Mouse (Mus musculus): ENCODE measurements around the gene Tmem206. TPM values are rescaled to one million over a fixed set of nuclear protein-coding genes. Genes with fewer than 3 reads are reported as not detected.

Tmem206 gene
- polyA plus RNA-seq, 1 experiment from 2014 or later = 17.8 TPM

GRCm38 (mm10) chr1:191328019-191328441 lies 2.3 kb downstream of the Tmem206 start:
- no peak for ATAC-seq (ENCODE audit: insufficient number of reproducible peaks, low FRiP score, low TSS enrichment, low read depth)
- WGBS = 61% methylated on average over 8 of the region's 8 CpGs
- Histone ChIP-seq H3K27ac (no peak overlapping the region), H3K4me2 (no peak overlapping the region), H3K4me3 (no peak overlapping the region), H3K4me1 (peaks cover 27% of the 10 kb centered on the region), H3K9ac (no peak overlapping the region), H3K36me3 (peaks cover 17% of the 10 kb centered on the region), H3K27me3 (no peaks in the 10 kb centered on the region), H3K9me3 (no peaks in the 10 kb centered on the region)

GRCm38 (mm10) chr1:191330356-191330755 lies 4.6 kb downstream of the Tmem206 start:
- Histone ChIP-seq H3K27me3 (no peaks in the 10 kb centered on the region), H3K27ac (no peak overlapping the region), H3K36me3 (peaks cover 20% of the 10 kb centered on the region), H3K9ac (no peak overlapping the region), H3K4me1 (peaks cover 27% of the 10 kb centered on the region), H3K4me3 (no peak overlapping the region), H3K9me3 (no peaks in the 10 kb centered on the region), H3K4me2 (no peak overlapping the region)
- no peak for ATAC-seq (ENCODE audit: insufficient number of reproducible peaks, low FRiP score, low TSS enrichment, low read depth)
- 81% methylated on average over 4 of the region's 4 CpGs for WGBS

GRCm38 (mm10) chr1:191334500-191334899 lies 8.8 kb downstream of the Tmem206 start:
- no peak for ATAC-seq (ENCODE audit: insufficient number of reproducible peaks, low FRiP score, low TSS enrichment, low read depth)
- Histone ChIP-seq H3K4me2 (no peak overlapping the region), H3K9ac (no peak overlapping the region), H3K36me3 (peaks cover 40% of the 10 kb centered on the region), H3K27me3 (no peaks in the 10 kb centered on the region), H3K9me3 (no peaks in the 10 kb centered on the region), H3K4me3 (no peak overlapping the region), H3K27ac (no peak overlapping the region), H3K4me1 (no peaks in the 10 kb centered on the region)
- WGBS = 79% methylated on average over 5 of the region's 5 CpGs

GRCm38 (mm10) chr1:191339876-191340275 lies 14.2 kb downstream of the Tmem206 start:
- WGBS = 77% methylated on average over 2 of the region's 2 CpGs
- no peak overlapping the region for H3K4me2 ChIP-seq
- no peak for ATAC-seq (ENCODE audit: insufficient number of reproducible peaks, low FRiP score, low TSS enrichment, low read depth)
- no peaks in the 10 kb centered on the region for H3K9me3 ChIP-seq
- no peak overlapping the region for H3K4me3 ChIP-seq
- H3K36me3 ChIP-seq = peaks cover 65% of the 10 kb centered on the region
- no peak overlapping the region for H3K9ac ChIP-seq
- no peak overlapping the region for H3K27ac ChIP-seq
- no peaks in the 10 kb centered on the region for H3K27me3 ChIP-seq
- H3K4me1 ChIP-seq = no peaks in the 10 kb centered on the region

- ATAC-seq (ENCODE audit: insufficient number of reproducible peaks, low FRiP score, low TSS enrichment, low read depth) = no peak
- no peaks in the 10 kb centered on the region for H3K4me1 ChIP-seq
- no peaks in the 10 kb centered on the region for H3K9me3 ChIP-seq
- no peak overlapping the region for H3K4me3 ChIP-seq
- peaks cover 69% of the 10 kb centered on the region for H3K36me3 ChIP-seq
- no peak overlapping the region for H3K4me2 ChIP-seq
- no peaks in the 10 kb centered on the region for H3K27me3 ChIP-seq
- 89% methylated on average over 4 of the region's 4 CpGs for WGBS
- H3K27ac ChIP-seq = no peak overlapping the region
- H3K9ac ChIP-seq = no peak overlapping the region
These were observed 14.8 kb downstream of the Tmem206 start for GRCm38 (mm10) chr1:191340530-191340929.

- Histone ChIP-seq H3K9ac (no peak overlapping the region), H3K27me3 (no peaks in the 10 kb centered on the region), H3K4me1 (no peaks in the 10 kb centered on the region), H3K36me3 (peaks cover 57% of the 10 kb centered on the region), H3K4me3 (no peak overlapping the region), H3K9me3 (no peaks in the 10 kb centered on the region), H3K27ac (no peak overlapping the region), H3K4me2 (no peak overlapping the region)
- WGBS = 84% methylated on average over 8 of the region's 8 CpGs
- no peak for ATAC-seq (ENCODE audit: insufficient number of reproducible peaks, low FRiP score, low TSS enrichment, low read depth)
These were observed 21.9 kb downstream of the Tmem206 start for GRCm38 (mm10) chr1:191347602-191348001.

- Histone ChIP-seq H3K27me3 (no peaks in the 10 kb centered on the region), H3K4me2 (no peak overlapping the region), H3K27ac (no peak overlapping the region), H3K4me1 (peaks cover 6% of the 10 kb centered on the region; the same call in 1 of the 2 replicates), H3K9ac (no peak overlapping the region), H3K9me3 (no peaks in the 10 kb centered on the region), H3K4me3 (no peak overlapping the region), H3K36me3 (peaks cover 51% of the 10 kb centered on the region)
- WGBS = 77% methylated on average over 2 of the region's 2 CpGs
- no peak for ATAC-seq (ENCODE audit: insufficient number of reproducible peaks, low FRiP score, low TSS enrichment, low read depth)
These were observed 22.9 kb downstream of the Tmem206 start for GRCm38 (mm10) chr1:191348592-191348991.

- Histone ChIP-seq H3K36me3 (peaks cover 53% of the 10 kb centered on the region), H3K27ac (no peak overlapping the region), H3K4me1 (peaks cover 6% of the 10 kb centered on the region; the same call in 1 of the 2 replicates), H3K9ac (no peak overlapping the region), H3K4me3 (no peak overlapping the region), H3K27me3 (no peaks in the 10 kb centered on the region), H3K4me2 (no peak overlapping the region), H3K9me3 (no peaks in the 10 kb centered on the region)
- WGBS = 60% methylated on average over 5 of the region's 5 CpGs
- no peak for ATAC-seq (ENCODE audit: insufficient number of reproducible peaks, low FRiP score, low TSS enrichment, low read depth)
These were observed 23.3 kb downstream of the Tmem206 start for GRCm38 (mm10) chr1:191348996-191349395.

GRCm38 (mm10) chr1:191349486-191350037 lies 23.9 kb downstream of the Tmem206 start:
- no peaks in the 10 kb centered on the region for H3K27me3 ChIP-seq
- H3K4me1 ChIP-seq = peaks cover 6% of the 10 kb centered on the region; the same call in 1 of the 2 replicates
- no peak overlapping the region for H3K4me2 ChIP-seq
- H3K9ac ChIP-seq = no peak overlapping the region
- no peak overlapping the region for H3K4me3 ChIP-seq
- peaks cover 56% of the 10 kb centered on the region for H3K36me3 ChIP-seq
- no peaks in the 10 kb centered on the region for H3K9me3 ChIP-seq
- H3K27ac ChIP-seq = no peak overlapping the region
- no peak for ATAC-seq (ENCODE audit: insufficient number of reproducible peaks, low FRiP score, low TSS enrichment, low read depth)
- WGBS = 81% methylated on average over 23 of the region's 23 CpGs

- H3K9me3 ChIP-seq = no peaks in the 10 kb centered on the region
- no peak overlapping the region for H3K4me2 ChIP-seq
- H3K27ac ChIP-seq = no peak overlapping the region
- H3K4me3 ChIP-seq = no peak overlapping the region
- no peak for ATAC-seq (ENCODE audit: insufficient number of reproducible peaks, low FRiP score, low TSS enrichment, low read depth)
- H3K27me3 ChIP-seq = no peaks in the 10 kb centered on the region
- H3K9ac ChIP-seq = no peak overlapping the region
- H3K4me1 ChIP-seq = peaks cover 6% of the 10 kb centered on the region; the same call in 1 of the 2 replicates
- peaks cover 59% of the 10 kb centered on the region for H3K36me3 ChIP-seq
- WGBS = 92% methylated on average over 5 of the region's 5 CpGs
These were observed 24.6 kb downstream of the Tmem206 start for GRCm38 (mm10) chr1:191350355-191350754.

- ATAC-seq (ENCODE audit: insufficient number of reproducible peaks, low FRiP score, low TSS enrichment, low read depth) = no peak
- H3K4me1 ChIP-seq = peaks cover 6% of the 10 kb centered on the region; the same call in 1 of the 2 replicates
- H3K9me3 ChIP-seq = no peaks in the 10 kb centered on the region
- H3K27ac ChIP-seq = peak overlapping the region; percentile 70
- H3K36me3 ChIP-seq = peaks cover 54% of the 10 kb centered on the region
- H3K27me3 ChIP-seq = no peaks in the 10 kb centered on the region
- no peak overlapping the region for H3K9ac ChIP-seq
- no peak overlapping the region for H3K4me2 ChIP-seq
- no peak overlapping the region for H3K4me3 ChIP-seq
- WGBS = 45% methylated on average over 14 of the region's 14 CpGs
These were observed 27.2 kb downstream of the Tmem206 start for GRCm38 (mm10) chr1:191352786-191353488.

GRCm38 (mm10) chr1:191353836-191354235 lies 28.1 kb downstream of the Tmem206 start:
- Histone ChIP-seq H3K4me2 (no peak overlapping the region), H3K4me3 (no peak overlapping the region), H3K27me3 (no peaks in the 10 kb centered on the region), H3K27ac (peak overlapping the region; percentile 38; the same call in 1 of the 2 replicates), H3K4me1 (peaks cover 6% of the 10 kb centered on the region; the same call in 1 of the 2 replicates), H3K36me3 (peaks cover 54% of the 10 kb centered on the region), H3K9me3 (no peaks in the 10 kb centered on the region), H3K9ac (no peak overlapping the region)
- ATAC-seq (ENCODE audit: insufficient number of reproducible peaks, low FRiP score, low TSS enrichment, low read depth) = no peak
- WGBS = 55% methylated on average over 4 of the region's 4 CpGs
